Mouse (Mus musculus) stomach, postnatal 0 days (tissue): ENCODE measurements at regions not wholly inside any gene's neighbourhood (a gene's known extent, or its start where the extent isn't known, plus 50 kb on each side); places are given as distances from the start of the nearest gene placed in this dataset.

Experiments used
- CTCF ChIP-seq: IDR thresholded peaks from 2 replicates; pipeline ENCODE4 v1.5.1; 2016; ENCODE audit warnings: antibody characterized with exemption, low read depth, mild to moderate bottlenecking, moderate library complexity
- EP300 ChIP-seq: optimal IDR thresholded peaks from 2 replicates; pipeline ENCODE3; 2016; ENCODE audit warnings: antibody characterized with exemption

- TF ChIP-seq CTCF (no peak), EP300 (no peak)
Observed at GRCm38 (mm10) chrX:12445093-12445492, 142.5 kb upstream of the Atp6ap2 start.
